Mouse (Mus musculus): ENCODE data around the gene Gm11627.

GRCm38 (mm10) chr11:102582016-102582610 is 2.9 kb upstream of the Gm11627 start:
- no peak for TF ChIP-seq EP300 (IDR thresholded peaks at IDR 0.05; ENCODE audit: low read depth)
- no peak for TF ChIP-seq CTCF (IDR thresholded peaks at IDR 0.05; ENCODE audit: low read depth)
